Mouse (Mus musculus) limb, embryonic 14.5 days (tissue): ENCODE results near the gene Capn12. TPM values are rescaled to one million over a fixed set of nuclear protein-coding genes. Genes with fewer than 3 reads are reported as not detected.
A peak's percentile ranks its signal among the peaks of the same experiment; 100 is the strongest.
"Not testable (repeated sequence)": the region's sequence is repeated elsewhere in the genome, so short reads cannot be mapped to it uniquely, and the experiment has no call there.

Experiments used
- ATAC-seq: fragments of 200-750 bp; cut with Nextera tagmentation; 2 replicates; pipeline ENCODE4 v1.8.0; 2017; ENCODE audit warnings: low read depth, moderate number of reproducible peaks, moderate TSS enrichment; ENCODE audit not compliant: low FRiP score
- DNase-seq: peaks from one replicate; pipeline ENCODE4 v3.0.0-alpha.2; 2015; ENCODE audit warnings: low spot score
- H3K27ac ChIP-seq: fragments of 300-500 bp; sonication (generic); replicated peaks from 2 replicates; pipeline ENCODE4 v1.5.1; 2014; ENCODE audit warnings: low read depth, mild to moderate bottlenecking, low read length, moderate library complexity, mixed read lengths
- H3K27me3 ChIP-seq: fragments of 300-500 bp; sonication (generic); 2 replicates; pipeline ENCODE4 v1.6.1; 2014; ENCODE audit warnings: low read length, mixed read lengths; ENCODE audit not compliant: control insufficient read depth, insufficient read depth
- H3K36me3 ChIP-seq: fragments of 300-500 bp; sonication (generic); 2 replicates; pipeline ENCODE4 v1.6.1; 2014; ENCODE audit warnings: mild to moderate bottlenecking, low read length, moderate library complexity, mixed read lengths; ENCODE audit not compliant: control insufficient read depth, insufficient read depth
- H3K4me1 ChIP-seq: fragments of 300-500 bp; sonication (generic); 2 replicates; pipeline ENCODE4 v1.6.1; 2014; ENCODE audit warnings: antibody characterized with exemption, low read length, mixed read lengths; ENCODE audit not compliant: control insufficient read depth, insufficient read depth
- H3K4me2 ChIP-seq: fragments of 300-500 bp; sonication (generic); replicated peaks from 2 replicates; pipeline ENCODE4 v1.6.1; 2014; ENCODE audit warnings: low read depth, mild to moderate bottlenecking, low read length, moderate library complexity; ENCODE audit not compliant: severe bottlenecking
- H3K4me3 ChIP-seq: fragments of 300-500 bp; sonication (generic); replicated peaks from 2 replicates; pipeline ENCODE4 v1.5.1; 2014; ENCODE audit warnings: low read length
- H3K9ac ChIP-seq: fragments of 300-500 bp; sonication (generic); 2 replicates; pipeline ENCODE4 v1.6.1; 2014; ENCODE audit warnings: mild to moderate bottlenecking, low read depth, low read length, moderate library complexity; ENCODE audit not compliant: severe bottlenecking
- H3K9me3 ChIP-seq: fragments of 300-500 bp; sonication (generic); 2 replicates; pipeline ENCODE4 v1.6.1; 2016; ENCODE audit warnings: low read length; ENCODE audit not compliant: control insufficient read depth
- POLR2A ChIP-seq: fragments of 200-500 bp; IDR thresholded peaks from 2 replicates; pipeline ENCODE4 v1.8.0; 2012; ENCODE audit warnings: inconsistent platforms, mild to moderate bottlenecking, moderate library complexity, borderline replicate concordance; ENCODE audit not compliant: insufficient read depth, insufficient read length; ENCODE audit errors: extremely low read depth
- WGBS: fragments of 180-500 bp; shearing (Covaris S2); extraction: QIAGEN DNeasy Blood & Tissue Kit; methylation state at CpG from one replicate; pipeline ENCODE4 v1.1.7; 2014; 5-methylcytosine and 5-hydroxymethylcytosine counted together
- polyA plus RNA-seq, 2 experiments: library from polyadenylated mRNA; depleted of rRNA in 1 of 2; stranded (reverse) in 1 of 2; unstranded in 1 of 2; fragments of >200 nt; fragmentation: Nextera tagmentation in 1 of 2; extraction: Ambion mirVana in 1 of 2; gene quantifications; 2 replicates each; pipeline versions ENCODE4 v1.2.1 to v1.2.3; 2012 to 2014

Gene Capn12
- polyA plus RNA-seq, 2 experiments = 0.25 to 0.58 TPM

GRCm38 (mm10) chr7:28880554-28880953 lies 668 bp upstream of the Capn12 start:
- WGBS = 64% methylated on average over 10 of the region's 10 CpGs
- no peak overlapping the region for H3K4me3 ChIP-seq
- H3K4me1 ChIP-seq = no peaks in the 10 kb centered on the region
- H3K36me3 ChIP-seq = no peaks in the 10 kb centered on the region
- no peaks in the 10 kb centered on the region for H3K9me3 ChIP-seq
- DNase-seq = no peak
- H3K4me2 ChIP-seq = no peak overlapping the region
- H3K9ac ChIP-seq = no peak overlapping the region
- H3K27ac ChIP-seq = no peak overlapping the region
- ATAC-seq = no peak
- no peaks in the 10 kb centered on the region for H3K27me3 ChIP-seq
- TF ChIP-seq POLR2A = no peak

- ATAC-seq = no peak
- WGBS = 85% methylated on average over 11 of the region's 11 CpGs
These were observed 1.8 kb downstream of the Capn12 start for GRCm38 (mm10) chr7:28883039-28883438.

GRCm38 (mm10) chr7:28883704-28884103 lies 2.5 kb downstream of the Capn12 start:
- H3K4me1 ChIP-seq, DNase-seq, ATAC-seq, H3K9ac ChIP-seq, H3K36me3 ChIP-seq, H3K27ac ChIP-seq, H3K9me3 ChIP-seq, H3K4me3 ChIP-seq, H3K4me2 ChIP-seq: not testable (repeated sequence)
- H3K27me3 ChIP-seq = peaks cover 17% of the 10 kb centered on the region
- 90% methylated on average over 3 of the region's 4 CpGs for WGBS

More at GRCm38 (mm10) chr7:28883039-28883438, 1.8 kb downstream of the Capn12 start:
- no peaks in the 10 kb centered on the region for H3K4me1 ChIP-seq
- H3K9ac ChIP-seq = no peak overlapping the region
- no peaks in the 10 kb centered on the region for H3K9me3 ChIP-seq
- H3K27me3 ChIP-seq = peaks cover 11% of the 10 kb centered on the region
- H3K27ac ChIP-seq = no peak overlapping the region
- TF ChIP-seq POLR2A = no peak
- H3K4me2 ChIP-seq = no peak overlapping the region
- no peak overlapping the region for H3K4me3 ChIP-seq
- no peak for DNase-seq
- no peaks in the 10 kb centered on the region for H3K36me3 ChIP-seq

GRCm38 (mm10) chr7:28886486-28886885 lies 5.3 kb downstream of the Capn12 start:
- TF ChIP-seq POLR2A = no peak

DNA sequence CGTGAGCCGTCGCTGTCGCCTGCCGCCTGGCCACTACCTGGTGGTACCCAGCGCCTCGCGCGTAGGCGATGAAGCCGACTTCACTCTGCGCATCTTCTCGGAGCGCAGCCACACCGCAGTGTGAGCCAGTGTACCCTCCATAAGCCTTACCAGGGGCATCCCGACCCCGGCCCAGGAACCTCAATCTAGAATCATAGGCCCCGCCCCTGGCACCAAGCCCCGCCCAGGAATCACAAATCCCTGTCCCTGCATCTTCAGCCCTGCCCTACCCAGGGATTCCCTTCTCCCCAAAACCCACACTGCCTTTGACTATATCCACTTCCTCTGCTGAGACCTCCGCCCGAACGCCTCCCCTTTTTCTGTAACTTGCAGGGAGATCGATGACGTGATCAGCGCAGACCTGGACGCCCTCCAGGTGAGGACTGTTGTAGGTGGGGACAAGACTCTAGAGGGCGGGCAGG lies 7.5 kb downstream of the Capn12 start:
- no peak overlapping the region for H3K27ac ChIP-seq
- H3K9ac ChIP-seq = peak overlapping the region; percentile 44
- peak overlapping the region; percentile 43 for H3K4me3 ChIP-seq
- peaks cover 17% of the 10 kb centered on the region for H3K27me3 ChIP-seq
- ATAC-seq = peak; percentile 24; the same call in 1 of the 2 replicates
- no peaks in the 10 kb centered on the region for H3K9me3 ChIP-seq
- peak overlapping the region; percentile 74 for H3K4me2 ChIP-seq
- H3K4me1 ChIP-seq = peaks cover 8% of the 10 kb centered on the region
- DNase-seq = peak; percentile 22
- peaks cover 24% of the 10 kb centered on the region for H3K36me3 ChIP-seq
- no peak for TF ChIP-seq POLR2A
- WGBS = 2% methylated on average over 26 of the region's 27 CpGs

More at GRCm38 (mm10) chr7:28886486-28886885, 5.3 kb downstream of the Capn12 start:
- Histone ChIP-seq H3K9me3 (no peaks in the 10 kb centered on the region), H3K27ac (no peak overlapping the region), H3K9ac (no peak overlapping the region), H3K4me2 (no peak overlapping the region), H3K4me1 (peaks cover 8% of the 10 kb centered on the region), H3K27me3 (peaks cover 17% of the 10 kb centered on the region), H3K4me3 (no peak overlapping the region), H3K36me3 (peaks cover 3% of the 10 kb centered on the region; the same call in 1 of the 2 replicates)
- ATAC-seq (no peak), DNase-seq (no peak)
- 20% methylated on average over 14 of the region's 14 CpGs for WGBS

DNA sequence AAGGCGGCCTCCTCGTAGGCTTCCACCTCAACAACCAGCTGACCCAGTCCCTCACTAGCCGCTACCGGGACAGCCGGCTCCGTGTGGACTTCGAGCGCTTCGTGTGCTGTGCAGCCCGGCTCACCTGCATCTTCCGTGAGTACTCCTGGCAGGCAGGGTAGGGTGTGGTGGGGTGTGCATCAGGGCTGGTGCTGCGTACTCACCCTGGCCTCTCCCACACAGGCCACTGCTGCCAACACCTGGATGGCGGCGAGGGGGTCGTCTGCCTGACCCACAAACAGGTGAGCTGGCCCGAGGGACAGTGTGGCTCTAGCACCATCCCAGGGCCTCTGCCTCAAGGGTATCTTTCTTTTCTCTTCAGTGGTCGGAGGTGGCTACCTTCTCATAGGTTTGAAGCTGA lies 11.4 kb downstream of the Capn12 start:
- Histone ChIP-seq H3K27me3 (peaks cover 11% of the 10 kb centered on the region), H3K4me3 (no peak overlapping the region), H3K4me2 (no peak overlapping the region), H3K4me1 (peaks cover 8% of the 10 kb centered on the region), H3K36me3 (peaks cover 63% of the 10 kb centered on the region), H3K9ac (no peak overlapping the region), H3K9me3 (no peaks in the 10 kb centered on the region), H3K27ac (no peak overlapping the region)
- DNase-seq (no peak), ATAC-seq (no peak)
- WGBS = 94% methylated on average over 16 of the region's 17 CpGs
- no peak for TF ChIP-seq POLR2A
